Mouse (Mus musculus) brown adipose tissue, adult 24 weeks (tissue): ENCODE results near the gene Cyb561d2. TPM values are rescaled to one million over a fixed set of nuclear protein-coding genes. Genes with fewer than 3 reads are reported as not detected.

Experiments
- H3K27ac ChIP-seq: fragments of 200-500 bp; replicated peaks from 2 replicates; pipeline ENCODE4 v1.5.1; 2012; ENCODE audit warnings: low read depth, mild to moderate bottlenecking, low read length
- H3K4me1 ChIP-seq: fragments of 200-500 bp; 2 replicates; pipeline ENCODE4 v1.6.1; 2012; ENCODE audit warnings: low read length, mixed read lengths; ENCODE audit not compliant: control insufficient read depth, insufficient read depth, insufficient read length
- H3K4me3 ChIP-seq: fragments of 200-500 bp; 2 replicates; pipeline ENCODE4 v1.5.1; 2012; ENCODE audit warnings: low read depth, mild to moderate bottlenecking, low read length, moderate library complexity; ENCODE audit not compliant: insufficient read depth
- polyA plus RNA-seq: library from polyadenylated mRNA; stranded (reverse); fragments of >200 nt; gene quantifications from 2 replicates; pipeline ENCODE4 v1.2.4, GENCODE M21; 2012; ENCODE audit not compliant: missing spikeins, insufficient read depth, insufficient read length

Gene Cyb561d2
- 6.1 and 6.3 TPM in 2 replicates for polyA plus RNA-seq

GRCm38 (mm10) chr9:107541474-107542351 lies at the start of gene Cyb561d2, which contains the start of gene Nprl2:
Cyb561d2 (minus strand) TSS chr9:107542193.
Nprl2 (plus strand) TSS chr9:107542226.
- peak within 1 kb of the TSS; percentile 88 for H3K27ac ChIP-seq
- peaks cover 7% of the 10 kb centered on the region for H3K4me1 ChIP-seq
- H3K4me3 ChIP-seq: peak within 1 kb of the TSS; percentile 96

DNA sequence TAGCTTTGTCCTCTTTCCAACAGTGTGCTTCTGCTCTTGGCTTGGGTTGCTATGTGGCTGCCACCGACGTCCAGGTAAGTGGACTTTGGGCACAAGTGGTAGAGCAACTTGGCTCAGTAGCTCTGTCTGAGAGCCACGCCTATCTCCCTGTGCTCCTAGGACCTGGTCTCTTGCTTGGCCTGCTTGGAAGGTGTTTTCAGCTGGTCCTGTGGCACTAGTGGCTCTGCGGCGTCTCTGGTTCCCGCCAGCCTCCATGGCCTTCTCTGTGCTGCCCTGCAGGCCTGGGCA lies 48.7 kb upstream of the Cyb561d2 start:
- H3K4me3 ChIP-seq: no peak overlapping the region
- H3K4me1 ChIP-seq: peaks cover 12% of the 10 kb centered on the region
- H3K27ac ChIP-seq: no peak overlapping the region

DNA sequence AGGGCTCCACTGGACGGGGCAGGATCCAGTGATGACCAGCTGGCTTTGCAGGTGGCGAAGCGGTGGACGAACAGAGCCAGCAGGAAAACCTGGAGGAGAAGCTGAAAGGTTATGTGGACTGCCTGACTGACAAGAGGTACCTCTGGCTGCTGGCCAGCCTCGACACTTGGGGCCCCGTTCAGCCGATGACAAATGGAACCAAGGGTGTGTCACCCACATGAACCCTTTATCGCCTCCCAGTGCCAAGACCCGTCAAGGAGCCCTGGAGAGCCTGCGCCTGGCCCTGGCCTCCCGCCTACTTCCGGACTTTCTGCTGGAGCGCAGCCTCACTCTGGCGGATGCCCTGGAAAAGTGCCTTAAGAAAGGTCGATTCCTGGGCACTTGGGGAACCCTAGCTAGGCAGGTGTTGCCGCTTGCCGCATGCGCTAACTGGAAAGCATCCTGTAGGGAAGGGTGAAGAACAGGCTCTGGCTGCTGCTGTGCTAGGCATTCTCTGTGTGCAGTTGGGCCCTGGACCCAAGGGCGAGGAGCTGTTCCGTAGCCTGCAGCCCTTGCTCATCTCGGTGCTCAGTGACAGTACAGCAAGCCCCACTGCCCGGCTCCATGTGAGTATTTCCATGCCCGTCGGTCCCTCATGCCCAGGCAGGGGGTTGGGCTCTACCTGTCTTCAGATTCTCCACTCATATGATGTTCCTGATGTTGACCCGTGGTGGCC lies 48.2 kb upstream of the Cyb561d2 start:
- H3K4me3 ChIP-seq: no peak overlapping the region
- no peak overlapping the region for H3K27ac ChIP-seq
- peaks cover 12% of the 10 kb centered on the region for H3K4me1 ChIP-seq

DNA sequence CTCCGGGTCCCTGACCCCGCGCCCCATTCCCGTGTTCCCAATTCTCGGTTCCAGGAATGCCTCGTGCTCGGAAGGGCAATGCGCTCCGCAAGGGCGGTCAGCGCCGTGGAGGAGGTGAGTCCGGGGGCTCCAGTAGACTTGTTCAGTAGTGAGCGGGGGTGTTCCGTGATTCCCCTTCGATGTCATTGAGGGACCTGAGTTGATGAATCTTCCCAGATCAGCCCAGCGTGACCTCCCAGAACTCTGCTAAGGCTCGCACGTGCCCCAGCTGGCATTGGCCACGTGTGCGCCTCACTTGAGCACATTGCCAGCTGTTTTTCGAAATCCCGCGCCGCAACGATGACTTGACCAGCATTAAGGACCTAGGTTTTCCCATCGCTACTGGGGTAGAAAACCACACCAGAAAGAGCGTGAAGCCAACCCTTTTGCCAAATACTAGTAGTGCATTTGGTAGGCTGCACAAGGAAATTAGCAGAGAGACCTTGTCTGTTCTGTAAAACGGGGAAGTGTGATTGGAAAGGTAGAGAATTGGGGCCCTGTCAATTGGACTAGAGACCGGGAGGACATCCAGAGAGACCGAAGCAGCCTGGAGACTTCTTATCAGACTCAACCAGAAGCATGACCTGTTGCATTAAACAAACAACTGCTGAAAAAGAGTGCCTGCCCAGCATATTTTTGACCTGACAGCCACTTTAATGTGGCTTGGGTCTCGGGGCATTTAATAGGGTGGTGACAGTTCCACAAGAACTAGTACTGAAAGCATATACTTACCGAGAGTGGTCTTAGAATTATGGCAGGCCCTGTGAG lies 46.0 kb upstream of the Cyb561d2 start:
- Histone ChIP-seq H3K4me3 (peak overlapping the region; percentile 63), H3K4me1 (peaks cover 7% of the 10 kb centered on the region), H3K27ac (0 out of 2 replicates have a peak overlapping the region, but pooled peaks have one; percentile 4)

DNA sequence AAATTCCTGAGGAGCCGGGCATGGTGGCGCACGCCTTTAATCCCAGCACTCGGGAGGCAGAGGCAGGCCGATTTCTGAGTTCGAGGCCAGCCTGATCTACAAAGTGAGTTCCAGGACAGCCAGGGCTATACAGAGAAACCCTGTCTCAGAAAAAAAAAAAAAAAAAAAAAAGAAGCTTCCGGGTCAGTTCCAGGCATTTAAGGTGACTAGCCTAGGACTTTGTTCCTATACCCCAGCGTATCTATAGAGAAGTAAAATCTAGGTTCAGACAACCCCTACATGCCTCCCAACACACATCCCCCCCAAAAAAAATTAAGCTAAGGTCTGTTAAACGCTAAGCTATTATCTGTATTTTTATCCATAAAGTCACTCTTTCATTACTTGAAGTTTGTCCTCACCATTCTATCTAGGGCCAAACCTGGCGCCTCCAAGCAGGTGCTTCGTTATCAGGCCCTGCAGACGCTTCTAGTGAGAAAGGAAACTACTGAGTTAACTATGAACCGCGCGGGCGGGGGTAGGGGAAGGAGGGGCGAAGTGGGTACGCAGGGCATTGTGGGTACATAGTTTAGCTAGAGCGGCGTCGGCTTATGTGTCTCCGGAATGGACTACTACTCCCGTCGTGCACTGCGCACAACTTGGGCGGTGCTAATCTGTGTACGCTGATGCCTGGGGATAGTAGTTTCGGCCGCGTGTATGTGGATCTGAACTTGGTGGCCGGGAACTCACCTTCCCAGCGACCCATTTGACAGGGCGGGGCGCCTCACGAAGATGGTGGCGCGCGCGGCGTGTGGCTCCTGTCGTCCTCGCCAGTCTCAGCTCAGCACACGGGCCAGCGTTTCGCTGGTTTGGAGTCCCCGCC lies 45.2 kb upstream of the Cyb561d2 start, which contains the start of gene Ifrd2:
TSS of gene Ifrd2 (plus strand) at position 669 of the 859 bp plus-strand sequence.
- Histone ChIP-seq H3K4me3 (peak within 1 kb of the TSS; percentile 63), H3K27ac (0 out of 2 replicates have a peak within 1 kb of the TSS, but pooled peaks have one; percentile 4), H3K4me1 (peaks cover 7% of the 10 kb centered on the region)

GRCm38 (mm10) chr9:107586504-107586903 lies 44.5 kb upstream of the Cyb561d2 start:
- Histone ChIP-seq H3K4me1 (peaks cover 7% of the 10 kb centered on the region), H3K4me3 (no peak overlapping the region), H3K27ac (no peak overlapping the region)

DNA sequence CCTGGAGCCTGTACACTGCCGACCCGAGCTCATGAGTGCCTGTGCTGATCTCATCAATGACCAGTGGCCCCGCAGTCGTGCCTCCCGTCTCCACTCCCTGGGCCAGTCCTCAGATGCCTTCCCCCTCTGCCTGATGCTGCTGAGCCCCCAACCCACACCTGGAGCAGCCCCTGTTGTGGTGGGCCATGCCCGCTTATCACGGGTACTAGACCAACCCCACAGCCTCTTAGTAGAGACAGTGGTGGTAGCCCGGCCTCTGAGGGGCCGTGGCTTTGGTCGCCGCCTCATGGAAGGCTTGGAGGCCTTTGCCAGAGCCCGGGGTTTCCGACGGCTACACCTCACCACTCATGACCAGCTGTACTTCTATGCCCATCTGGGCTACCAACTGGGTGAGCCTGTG lies 41.2 kb upstream of the Cyb561d2 start:
- Histone ChIP-seq H3K27ac (no peak overlapping the region), H3K4me1 (peaks cover 8% of the 10 kb centered on the region), H3K4me3 (no peak overlapping the region)

- Histone ChIP-seq H3K27ac (no peak overlapping the region), H3K4me1 (peaks cover 5% of the 10 kb centered on the region; the same call in 1 of the 2 replicates), H3K4me3 (no peak overlapping the region)
Measured at GRCm38 (mm10) chr9:107582509-107583062, 40.6 kb upstream of the Cyb561d2 start.

GRCm38 (mm10) chr9:107581584-107581983 lies 39.6 kb upstream of the Cyb561d2 start:
- H3K4me1 ChIP-seq: peaks cover 9% of the 10 kb centered on the region; the same call in 1 of the 2 replicates
- peak overlapping the region; percentile 64 for H3K4me3 ChIP-seq
- no peak overlapping the region for H3K27ac ChIP-seq

GRCm38 (mm10) chr9:107580501-107581317 lies 38.7 kb upstream of the Cyb561d2 start, which contains the start of gene Hyal3:
Hyal3 (plus strand) TSS chr9:107580818.
- H3K4me1 ChIP-seq: peaks cover 9% of the 10 kb centered on the region; the same call in 1 of the 2 replicates
- peak within 1 kb of the TSS; percentile 64 for H3K4me3 ChIP-seq
- H3K27ac ChIP-seq: peak within 1 kb of the TSS; percentile 86

GRCm38 (mm10) chr9:107579023-107579900 lies 37.3 kb upstream of the Cyb561d2 start:
- Histone ChIP-seq H3K4me3 (no peak overlapping the region), H3K4me1 (peaks cover 9% of the 10 kb centered on the region; the same call in 1 of the 2 replicates), H3K27ac (peak overlapping the region; percentile 30; the same call in 1 of the 2 replicates)

DNA sequence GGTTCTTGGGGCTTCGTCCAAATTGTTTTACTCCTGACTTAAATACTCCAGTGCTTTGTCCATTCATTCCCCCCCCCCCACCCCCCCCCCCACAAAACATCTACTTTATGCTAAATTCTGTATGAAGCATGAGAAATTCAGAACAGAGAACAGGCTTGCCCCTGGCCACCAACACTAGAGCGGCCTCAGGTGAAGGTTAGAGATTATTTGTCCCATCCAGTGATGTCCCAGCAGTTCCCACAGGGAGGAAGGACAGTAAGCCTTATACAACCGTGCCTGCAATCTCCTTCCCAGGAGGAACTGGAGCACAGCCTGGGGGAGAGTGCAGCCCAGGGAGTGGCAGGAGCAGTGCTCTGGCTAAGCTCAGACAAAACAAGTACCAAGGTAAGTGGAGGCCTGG lies 36.6 kb upstream of the Cyb561d2 start, which contains the start of gene Naa80:
TSS of gene Naa80 (plus strand) at position 301 of the 400 bp plus-strand sequence.
- H3K27ac ChIP-seq: peak within 1 kb of the TSS; percentile 57
- H3K4me1 ChIP-seq: peaks cover 9% of the 10 kb centered on the region; the same call in 1 of the 2 replicates
- H3K4me3 ChIP-seq: peak within 1 kb of the TSS; percentile 71
